Mouse (Mus musculus) spleen, postnatal 14 days (tissue): ENCODE data around the gene Rnaseh2c.
A peak's percentile ranks its signal among the peaks of the same experiment; 100 is the strongest.

Experiments used
- DNase-seq, 2 experiments: peaks; one replicate each; pipeline ENCODE4 v3.0.0; 2021 to 2022; ENCODE audit warnings: low spot score in 2 of 2

Rnaseh2c gene

DNA sequence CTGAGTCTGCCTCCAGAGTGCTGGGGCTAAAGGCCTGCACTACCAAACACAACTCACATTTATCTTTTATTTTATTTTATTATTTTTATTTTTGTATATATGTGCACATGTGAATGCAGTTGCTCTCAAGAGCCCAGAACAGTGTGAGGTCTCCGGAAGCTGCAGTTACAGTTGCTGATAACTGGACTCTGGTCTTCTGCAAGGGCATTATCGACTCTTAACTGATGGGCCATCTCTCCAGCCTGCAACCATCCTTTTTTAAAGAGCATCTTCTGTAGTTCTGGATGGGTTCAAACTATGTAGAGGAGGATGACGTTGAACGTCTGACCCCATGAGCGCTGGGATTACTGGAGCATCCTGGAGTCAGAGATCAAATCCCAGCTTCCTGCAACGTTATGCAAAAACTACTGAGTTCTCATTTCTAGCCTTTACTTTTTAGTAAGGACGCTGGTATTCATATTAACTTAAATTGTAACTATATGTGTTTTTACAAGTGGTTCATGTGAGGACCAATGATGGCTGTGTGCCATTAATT lies 34.4 kb downstream of the Rnaseh2c start:
- DNase-seq, result no peak

DNA sequence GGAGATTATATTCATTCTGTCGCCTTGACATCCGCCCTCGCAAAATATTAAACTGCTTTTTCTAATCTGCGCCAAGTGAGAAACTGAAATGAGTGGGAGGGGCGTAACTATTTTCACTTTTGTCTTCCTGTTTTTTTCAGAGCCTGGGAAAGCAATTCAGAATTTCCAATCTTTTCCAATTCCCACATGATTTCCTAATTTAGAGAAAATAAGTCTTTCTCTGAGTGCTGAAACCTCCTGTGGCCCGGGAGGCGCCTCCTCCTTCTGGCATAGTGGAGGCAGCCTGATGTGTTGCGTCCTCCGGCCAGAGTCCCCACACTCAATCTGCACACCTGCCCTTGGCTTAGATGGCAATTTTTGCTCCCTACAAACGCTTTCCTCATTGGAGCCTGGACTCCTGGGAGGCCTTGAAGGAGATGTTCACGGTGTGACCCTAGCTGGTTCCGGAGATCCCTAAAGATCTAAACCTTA lies 34.9 kb downstream of the Rnaseh2c start:
- no peak for DNase-seq

DNA sequence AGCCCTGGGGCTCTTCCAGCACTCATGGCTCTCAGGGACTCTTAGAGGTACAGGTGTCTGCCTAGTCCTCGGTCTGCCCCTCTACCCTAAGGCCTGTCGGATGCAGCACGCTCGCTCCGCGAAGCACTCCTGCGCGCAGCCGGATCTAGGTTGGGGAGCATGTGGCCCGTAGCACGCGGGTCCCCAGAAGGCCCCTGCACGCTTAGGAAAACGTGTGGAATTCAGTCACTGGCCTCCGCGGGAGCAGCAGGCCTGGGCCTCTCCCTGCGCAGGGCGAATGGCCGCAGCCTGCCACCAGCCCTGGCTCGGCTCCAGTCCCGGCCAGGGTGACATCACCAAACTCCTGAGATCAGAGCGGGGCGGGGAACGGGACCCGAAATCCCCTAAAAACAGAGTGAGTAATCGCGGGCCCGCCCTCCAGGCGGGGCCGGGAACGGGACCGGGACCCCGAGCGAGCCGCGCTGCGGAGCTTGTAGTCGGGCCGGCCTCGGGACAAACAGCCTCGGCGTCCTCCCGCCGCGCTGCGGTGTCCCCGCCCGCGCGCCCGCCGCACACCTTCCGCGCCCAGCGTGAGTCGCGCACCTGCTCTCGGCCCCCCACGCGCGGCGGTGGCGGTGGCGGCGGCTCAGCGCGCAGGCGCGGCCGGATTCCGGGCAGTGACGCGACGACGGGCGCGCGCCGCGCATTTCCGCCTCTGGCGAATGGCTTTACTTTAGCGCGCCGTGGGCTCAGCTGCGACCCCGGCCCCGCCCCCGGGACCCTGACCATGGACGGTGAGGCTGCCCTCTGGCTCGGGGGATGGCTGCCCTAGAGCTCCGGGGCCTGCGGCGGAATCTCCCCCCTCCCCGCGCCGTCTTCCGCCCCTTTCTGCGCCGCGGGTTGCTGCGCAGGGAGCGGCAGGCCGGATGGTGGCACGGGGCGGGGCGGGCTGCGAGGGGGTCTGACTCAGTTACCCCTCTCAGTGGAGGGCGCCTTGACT lies 35.7 kb downstream of the Rnaseh2c start, which contains the start of gene Rela:
Rela (plus strand) TSS at position 415 of the 979 bp plus-strand sequence.
- DNase-seq, result peak; percentile 73 to 82

DNA sequence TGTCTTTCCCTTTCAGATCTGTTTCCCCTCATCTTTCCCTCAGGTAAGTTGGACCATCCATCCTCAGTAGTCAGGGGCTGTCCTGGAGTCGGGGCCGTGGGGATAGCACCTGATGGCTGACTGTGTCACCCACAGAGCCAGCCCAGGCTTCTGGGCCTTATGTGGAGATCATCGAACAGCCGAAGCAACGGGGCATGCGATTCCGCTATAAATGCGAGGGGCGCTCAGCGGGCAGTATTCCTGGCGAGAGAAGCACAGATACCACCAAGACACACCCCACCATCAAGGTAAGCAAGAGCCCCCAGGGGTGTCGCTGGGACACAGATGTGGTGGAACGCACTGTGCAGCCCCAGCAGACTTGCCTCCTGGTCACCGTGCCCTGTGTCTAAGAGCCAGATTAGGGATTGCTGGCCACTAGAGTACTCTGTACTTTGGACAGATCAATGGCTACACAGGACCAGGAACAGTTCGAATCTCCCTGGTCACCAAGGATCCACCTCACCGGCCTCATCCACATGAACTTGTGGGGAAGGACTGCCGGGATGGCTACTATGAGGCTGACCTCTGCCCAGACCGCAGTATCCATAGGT lies 36.8 kb downstream of the Rnaseh2c start:
- no peak for DNase-seq

DNA sequence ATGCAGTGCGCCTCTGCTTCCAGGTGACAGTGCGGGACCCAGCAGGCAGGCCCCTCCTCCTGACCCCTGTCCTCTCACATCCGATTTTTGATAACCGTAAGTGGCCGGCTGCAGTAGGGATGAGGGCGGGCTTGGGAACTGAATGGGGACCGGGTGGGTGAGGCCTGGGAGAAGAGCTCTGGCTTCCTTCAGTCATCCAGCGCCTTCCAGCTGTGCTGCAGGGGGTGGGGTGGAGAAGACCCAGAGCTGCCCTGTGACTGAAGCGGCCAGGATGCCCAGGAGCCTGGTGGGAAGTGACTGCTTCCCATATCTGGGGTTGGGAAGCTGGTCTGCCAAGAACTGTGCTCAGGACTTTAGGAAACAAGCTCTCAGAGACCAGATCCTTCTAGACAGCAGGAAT lies 38.7 kb downstream of the Rnaseh2c start:
- DNase-seq, result no peak

DNA sequence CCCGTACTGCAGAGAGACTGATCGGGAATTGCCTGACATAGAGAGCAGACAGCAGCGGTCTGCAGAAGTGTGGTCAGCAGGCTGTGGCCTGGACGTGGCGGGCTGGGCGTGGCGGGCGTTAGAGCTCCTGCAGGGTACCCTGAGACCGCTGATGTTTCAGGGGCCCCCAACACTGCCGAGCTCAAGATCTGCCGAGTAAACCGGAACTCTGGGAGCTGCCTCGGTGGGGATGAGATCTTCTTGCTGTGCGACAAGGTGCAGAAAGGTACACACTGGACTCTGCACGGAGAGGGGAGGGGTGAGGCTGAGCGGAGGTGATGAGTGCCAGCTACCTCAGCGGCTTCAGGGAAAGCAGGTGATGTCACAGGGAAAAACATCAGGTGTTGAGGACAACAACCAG lies 39.3 kb downstream of the Rnaseh2c start:
- DNase-seq, result no peak

DNA sequence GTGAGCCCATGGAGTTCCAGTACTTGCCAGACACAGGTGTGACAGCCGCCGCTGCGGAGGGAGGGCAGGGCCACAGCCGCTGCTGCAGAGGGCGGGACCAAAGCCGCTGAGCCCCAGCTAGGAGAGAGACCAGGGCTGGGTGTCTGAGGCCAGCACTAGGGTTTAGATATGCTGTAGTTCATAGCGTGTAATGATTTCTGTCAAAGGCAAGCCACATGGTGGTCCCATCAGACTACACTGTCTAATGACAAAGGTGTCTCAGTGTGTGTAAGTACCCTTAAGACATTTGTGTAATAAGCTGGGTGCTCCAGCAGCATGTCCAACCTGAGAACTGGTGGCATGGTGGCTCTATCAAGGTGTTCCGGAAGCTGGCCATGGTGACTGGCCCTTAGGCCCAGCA lies 40.0 kb downstream of the Rnaseh2c start:
- DNase-seq, result no peak

DNA sequence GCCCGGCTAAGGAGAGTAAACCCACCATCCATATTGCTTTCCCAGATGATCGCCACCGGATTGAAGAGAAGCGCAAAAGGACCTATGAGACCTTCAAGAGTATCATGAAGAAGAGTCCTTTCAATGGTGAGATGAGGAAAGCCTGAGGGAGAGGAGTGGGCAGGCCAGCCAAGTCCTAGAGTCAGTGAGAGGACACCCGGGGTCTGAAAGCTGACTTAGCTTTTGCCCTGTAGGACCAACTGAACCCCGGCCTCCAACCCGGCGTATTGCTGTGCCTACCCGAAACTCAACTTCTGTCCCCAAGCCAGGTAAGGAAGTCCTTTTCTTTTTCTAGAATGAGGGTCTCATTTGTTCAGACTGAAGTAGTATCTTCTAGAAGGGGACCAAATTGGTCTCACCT lies 43.6 kb downstream of the Rnaseh2c start:
- DNase-seq, result no peak

DNA sequence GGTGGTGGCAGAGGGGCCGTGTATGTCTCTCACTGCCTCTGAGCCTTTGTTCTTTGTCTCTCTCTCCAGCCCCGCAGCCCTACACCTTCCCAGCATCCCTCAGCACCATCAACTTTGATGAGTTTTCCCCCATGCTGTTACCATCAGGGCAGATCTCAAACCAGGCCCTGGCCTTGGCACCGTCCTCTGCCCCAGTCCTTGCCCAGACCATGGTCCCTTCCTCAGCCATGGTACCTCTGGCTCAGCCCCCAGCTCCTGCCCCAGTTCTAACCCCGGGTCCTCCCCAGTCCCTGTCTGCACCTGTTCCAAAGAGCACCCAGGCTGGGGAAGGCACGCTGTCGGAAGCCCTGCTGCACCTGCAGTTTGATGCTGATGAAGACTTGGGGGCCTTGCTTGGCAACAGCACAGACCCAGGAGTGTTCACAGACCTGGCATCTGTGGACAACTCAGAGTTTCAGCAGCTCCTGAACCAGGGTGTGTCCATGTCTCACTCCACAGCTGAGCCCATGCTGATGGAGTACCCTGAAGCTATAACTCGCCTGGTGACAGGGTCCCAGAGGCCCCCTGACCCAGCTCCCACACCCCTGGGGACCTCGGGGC lies 45.2 kb downstream of the Rnaseh2c start:
- DNase-seq, result no peak

DNA sequence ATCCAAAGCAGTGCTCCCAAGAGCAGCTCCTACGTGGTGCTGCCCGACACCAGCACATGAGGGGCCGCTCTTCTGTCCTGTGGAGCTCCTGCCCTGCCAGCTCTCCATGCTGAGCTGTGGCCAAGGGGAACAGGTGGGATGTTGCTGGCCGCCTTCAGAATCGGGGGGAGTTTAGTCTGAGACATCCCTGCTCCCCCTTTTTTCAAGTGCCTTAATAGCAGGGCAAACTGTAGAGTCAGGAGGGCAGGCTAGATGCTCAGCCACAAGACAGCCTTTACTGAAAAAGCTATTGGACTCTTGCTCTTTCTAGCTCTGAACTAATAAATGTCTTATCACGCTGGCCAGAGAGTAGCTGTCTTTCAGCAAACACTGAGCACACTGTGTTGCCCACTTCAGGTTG lies 46.1 kb downstream of the Rnaseh2c start:
- no peak for DNase-seq

DNA sequence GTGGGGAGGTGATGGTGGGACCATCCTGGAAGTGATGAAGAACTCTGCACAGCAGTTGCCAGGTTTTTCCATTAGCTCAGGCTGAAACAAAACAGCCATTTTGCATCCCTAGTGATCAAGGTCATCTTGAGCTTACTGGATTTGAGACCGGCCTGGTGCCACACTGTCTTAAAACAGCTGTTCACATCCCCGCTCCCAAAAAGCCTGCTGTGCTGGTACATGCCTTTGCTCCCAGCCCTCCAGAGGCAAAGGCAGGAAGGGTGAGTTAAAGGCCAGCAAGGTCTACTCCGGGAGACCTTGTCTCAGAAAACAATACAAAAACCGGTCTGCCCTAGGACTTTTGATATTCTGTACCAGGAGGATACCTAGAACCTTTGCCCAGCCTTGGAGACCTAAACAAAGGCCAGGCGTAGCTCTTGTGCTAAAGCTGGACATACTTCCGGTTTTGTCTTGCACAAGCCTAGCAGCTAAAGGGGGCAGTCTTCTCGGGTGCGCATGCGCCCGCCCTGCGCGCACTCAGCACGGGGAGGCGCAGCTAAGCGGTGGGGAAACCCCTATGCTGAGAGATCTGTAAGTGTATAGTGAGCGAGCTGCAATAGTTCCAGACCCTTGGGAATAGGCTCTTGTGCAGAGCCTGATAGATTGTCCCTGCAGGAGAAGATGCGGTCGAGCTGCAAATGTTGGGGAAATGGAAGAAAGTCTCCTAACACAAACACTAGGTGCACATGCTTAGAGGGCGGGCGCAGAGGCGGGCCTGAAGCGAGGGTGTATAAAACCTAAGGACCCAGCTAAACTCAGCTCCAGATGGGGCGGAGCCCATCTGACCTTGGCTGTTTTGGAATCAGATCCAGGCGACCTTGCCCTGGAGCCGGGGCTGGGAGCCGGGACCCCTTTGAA lies 47.0 kb downstream of the Rnaseh2c start:
- peak; percentile 62 to 71 for DNase-seq

DNA sequence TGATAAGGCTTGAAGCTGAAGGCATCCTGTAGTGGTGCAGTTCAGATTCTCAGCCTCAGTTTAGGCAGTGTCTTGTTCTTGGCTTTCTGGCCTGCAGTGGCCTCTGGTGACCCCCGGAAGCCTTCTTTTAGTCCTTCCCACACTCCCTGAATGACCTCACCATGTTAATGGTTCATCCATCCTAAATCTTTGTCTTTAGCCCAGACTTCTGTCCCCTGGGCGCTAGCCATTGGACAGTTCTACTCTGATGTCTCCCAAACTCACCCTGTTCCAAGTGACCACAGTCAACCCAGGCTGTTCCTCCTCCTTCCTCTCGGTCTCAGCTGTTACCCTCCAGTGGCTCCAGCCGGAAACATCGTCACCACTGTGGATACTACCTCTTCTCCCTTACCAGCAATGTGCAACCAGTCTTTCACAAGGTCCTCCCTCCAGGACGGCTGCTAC lies 47.6 kb downstream of the Rnaseh2c start:
- no peak for DNase-seq

DNA sequence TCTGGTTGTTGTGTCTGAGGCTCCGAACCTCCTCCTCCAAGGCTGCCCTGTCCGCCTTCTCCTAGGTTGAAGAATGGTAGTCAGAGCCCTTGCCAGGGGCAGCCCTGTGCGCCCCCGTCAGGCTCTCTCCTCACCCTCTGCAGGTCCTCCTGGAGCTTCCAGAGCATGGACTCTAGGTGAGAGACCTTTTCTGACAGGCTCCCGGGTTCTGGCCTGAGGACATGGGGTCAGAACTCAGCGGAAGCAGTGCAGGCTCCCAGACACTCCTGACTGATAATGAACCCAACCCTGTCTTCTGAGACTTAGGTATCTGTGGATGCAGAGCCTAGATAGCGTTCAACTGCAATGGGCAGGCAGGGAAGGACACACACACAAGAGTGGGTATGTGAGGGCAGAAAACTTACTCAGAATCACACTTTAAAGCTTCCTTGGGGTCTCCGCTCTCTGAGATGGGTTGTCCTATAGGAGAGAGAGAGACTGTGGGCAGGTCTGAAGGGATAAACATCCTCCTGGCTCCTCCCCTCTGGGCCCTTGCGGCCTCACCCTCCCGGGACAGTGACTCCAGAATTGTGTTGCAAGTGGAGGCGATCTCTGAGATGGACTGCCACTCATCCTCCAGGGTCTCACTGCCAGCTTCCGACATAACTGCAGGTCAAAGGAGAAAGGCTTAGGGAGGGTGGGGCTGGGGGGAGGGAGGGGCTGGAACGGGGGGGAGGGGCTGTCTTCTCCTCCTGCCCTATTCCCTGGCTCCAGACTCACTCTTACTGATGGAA lies 50.0 kb downstream of the Rnaseh2c start:
- no peak for DNase-seq

DNA sequence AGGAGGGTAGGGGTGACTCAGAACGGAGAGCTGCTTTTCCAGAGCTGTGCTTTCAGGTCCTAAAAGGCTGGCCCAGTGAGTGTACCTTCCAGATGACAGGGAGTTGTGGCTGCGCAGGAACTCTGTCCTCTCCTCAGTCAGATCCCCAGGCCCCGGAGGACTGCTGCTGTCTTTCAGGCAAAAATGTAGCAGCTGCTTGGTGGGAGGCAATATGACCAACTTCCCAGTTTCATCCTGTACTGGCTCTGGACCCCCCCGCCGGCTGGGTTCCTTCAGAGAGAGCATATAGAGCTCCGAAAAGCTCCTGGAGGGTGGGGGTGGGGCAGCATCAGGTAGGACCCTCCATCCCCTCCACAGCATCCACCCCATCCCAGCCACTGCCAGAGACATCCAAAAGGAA lies 50.9 kb downstream of the Rnaseh2c start:
- DNase-seq, result no peak

DNA sequence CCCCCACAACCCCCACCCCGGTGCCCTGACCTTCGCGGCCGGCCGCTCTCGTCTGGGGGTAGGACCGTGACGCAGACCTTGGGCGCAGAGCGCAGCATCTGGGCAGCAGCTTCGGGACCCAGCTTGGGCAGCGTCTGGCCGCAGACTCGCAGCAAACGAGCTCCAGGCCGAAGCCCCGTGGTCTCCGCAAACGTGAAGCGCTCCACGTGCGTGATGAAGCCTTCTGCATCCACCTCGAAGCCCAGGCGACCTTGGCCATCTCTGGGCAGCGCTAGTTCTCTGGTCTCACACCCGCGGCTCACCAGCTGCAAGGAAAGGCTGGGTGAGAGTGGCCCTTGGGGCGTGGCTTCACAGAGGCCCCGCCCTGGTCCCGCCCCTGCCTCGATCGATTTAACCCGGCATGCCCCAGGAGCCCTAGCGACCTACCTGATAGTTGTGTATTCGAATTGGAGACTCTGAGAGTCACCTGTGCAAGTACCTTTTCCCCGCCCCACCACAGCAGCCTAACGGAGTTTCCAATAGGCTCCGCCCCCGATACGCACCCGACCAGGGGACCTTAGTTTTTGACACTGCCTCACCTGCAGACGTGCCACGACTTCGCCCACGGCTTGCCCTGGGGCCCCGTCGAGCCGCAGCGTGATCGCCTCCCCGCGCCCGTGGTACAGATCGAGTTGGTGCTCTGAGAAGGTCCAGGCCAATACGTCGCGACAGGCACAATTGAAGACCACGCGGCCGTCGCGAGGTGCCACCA lies 52.5 kb downstream of the Rnaseh2c start:
- DNase-seq, result no peak

DNA sequence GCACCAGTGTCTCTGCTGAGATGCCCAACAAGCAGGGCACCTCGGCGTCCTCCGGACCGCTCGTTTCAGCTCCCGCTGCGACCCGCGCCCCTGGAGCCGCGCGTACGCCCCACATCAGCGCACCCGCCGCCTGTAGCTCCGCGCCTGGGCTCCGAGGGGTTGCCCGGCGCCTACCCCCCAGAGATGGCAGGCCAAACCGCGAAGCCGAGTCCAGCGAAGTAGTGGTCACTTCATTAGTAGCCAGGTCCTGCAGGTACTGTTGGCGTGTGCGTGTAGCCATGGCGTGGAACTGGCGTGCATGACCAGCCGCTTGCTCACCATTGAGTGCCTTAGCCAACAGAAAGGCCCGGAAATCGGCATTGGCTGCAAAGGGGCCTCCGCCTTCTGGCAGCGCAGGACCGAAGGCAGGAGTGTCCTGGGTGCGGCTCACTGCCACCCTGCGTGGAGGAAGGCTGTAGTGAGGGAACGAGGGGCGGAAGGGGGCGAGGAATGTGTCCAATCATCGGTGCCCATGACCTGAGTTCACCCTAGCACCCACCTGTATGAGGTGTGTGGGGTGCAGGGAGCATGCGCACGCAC lies 53.1 kb downstream of the Rnaseh2c start:
- DNase-seq, result no peak
